Mouse (Mus musculus) olfactory bulb, adult 2 months (tissue): ENCODE data around the gene Kctd7.

ENCODE experiments used
- CTCF ChIP-seq: fragments of 200-500 bp; IDR thresholded peaks from 2 replicates; pipeline ENCODE4 v1.5.1; 2012; ENCODE audit warnings: low read depth, mild to moderate bottlenecking, low read length, moderate library complexity; ENCODE audit not compliant: insufficient read depth
- POLR2A ChIP-seq: fragments of 200-500 bp; IDR thresholded peaks from 2 replicates; pipeline ENCODE4 v1.6.1; 2012; ENCODE audit warnings: mild to moderate bottlenecking, low read depth, low read length, moderate library complexity; ENCODE audit not compliant: insufficient read depth

GRCm38 (mm10) chr5:130204560-130204959, 59.9 kb downstream of the Kctd7 start:
- TF ChIP-seq CTCF (no peak), POLR2A (no peak)
